Mouse (Mus musculus): Measurements from ENCODE around the gene Rfx4.

Rfx4 gene

DNA sequence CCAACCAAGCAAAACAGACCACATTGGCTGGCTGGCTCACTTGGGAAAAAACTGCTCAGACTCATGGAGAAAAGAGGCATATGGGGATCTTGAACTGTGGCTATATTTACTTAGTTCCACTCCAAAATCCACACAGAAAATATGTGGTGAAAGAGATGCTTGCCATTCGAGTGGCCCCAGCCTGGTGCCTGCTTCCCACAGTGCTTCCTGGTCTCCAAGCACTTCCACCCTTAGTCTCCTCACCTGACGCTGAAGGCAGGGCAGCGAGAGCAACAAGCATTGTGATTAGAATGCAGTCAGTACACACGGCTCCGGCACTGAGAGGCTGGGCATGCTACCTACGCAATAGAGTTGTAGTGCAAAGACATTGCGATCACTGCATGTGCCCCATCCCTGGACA is 111.7 kb downstream of the Rfx4 start:
- no peak for DNase-seq (ENCODE audit: low spot score in 2 of 2)

DNA sequence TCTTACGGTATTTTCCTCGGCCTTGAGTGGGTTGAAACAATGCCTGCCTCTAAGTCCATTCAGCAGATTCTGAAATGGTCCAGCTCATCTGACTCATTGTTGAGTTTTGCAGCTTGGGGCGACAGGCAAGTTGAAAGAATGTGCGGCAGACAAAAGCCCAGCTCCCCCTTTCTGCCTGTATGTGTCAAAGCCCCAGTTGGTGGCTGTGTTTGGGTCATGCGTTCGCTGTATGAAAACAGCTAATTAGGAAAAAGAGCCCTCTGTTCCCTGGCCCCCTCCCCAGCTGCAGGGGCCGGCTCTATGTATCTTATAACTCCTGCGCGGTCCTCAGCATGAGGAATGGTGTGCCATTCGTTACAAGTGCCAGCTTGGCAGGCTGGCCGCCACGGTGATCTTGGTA is 115.4 kb downstream of the Rfx4 start:
- DNase-seq (ENCODE audit: low spot score in 2 of 2) = no peak

DNA sequence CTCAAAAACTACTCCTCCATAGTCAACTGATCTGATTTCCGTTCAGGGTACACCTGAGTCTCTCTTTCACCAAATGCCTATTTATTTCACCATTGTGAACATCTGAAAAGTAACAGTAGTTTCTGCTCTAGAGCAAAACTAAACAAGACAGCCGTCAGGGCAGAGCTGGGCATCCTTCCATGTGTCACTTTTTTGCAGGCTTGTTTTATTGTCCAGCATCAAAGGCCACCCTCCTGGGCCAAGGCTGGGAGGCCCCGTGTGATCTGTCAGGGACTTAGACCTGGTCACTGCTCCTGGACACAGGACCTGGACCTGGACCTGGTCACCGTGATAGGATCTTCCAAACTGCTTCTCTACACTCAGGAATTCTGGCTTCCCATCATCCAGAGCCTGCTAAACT is 116.1 kb downstream of the Rfx4 start:
- DNase-seq (ENCODE audit: low spot score in 2 of 2) = no peak

DNA sequence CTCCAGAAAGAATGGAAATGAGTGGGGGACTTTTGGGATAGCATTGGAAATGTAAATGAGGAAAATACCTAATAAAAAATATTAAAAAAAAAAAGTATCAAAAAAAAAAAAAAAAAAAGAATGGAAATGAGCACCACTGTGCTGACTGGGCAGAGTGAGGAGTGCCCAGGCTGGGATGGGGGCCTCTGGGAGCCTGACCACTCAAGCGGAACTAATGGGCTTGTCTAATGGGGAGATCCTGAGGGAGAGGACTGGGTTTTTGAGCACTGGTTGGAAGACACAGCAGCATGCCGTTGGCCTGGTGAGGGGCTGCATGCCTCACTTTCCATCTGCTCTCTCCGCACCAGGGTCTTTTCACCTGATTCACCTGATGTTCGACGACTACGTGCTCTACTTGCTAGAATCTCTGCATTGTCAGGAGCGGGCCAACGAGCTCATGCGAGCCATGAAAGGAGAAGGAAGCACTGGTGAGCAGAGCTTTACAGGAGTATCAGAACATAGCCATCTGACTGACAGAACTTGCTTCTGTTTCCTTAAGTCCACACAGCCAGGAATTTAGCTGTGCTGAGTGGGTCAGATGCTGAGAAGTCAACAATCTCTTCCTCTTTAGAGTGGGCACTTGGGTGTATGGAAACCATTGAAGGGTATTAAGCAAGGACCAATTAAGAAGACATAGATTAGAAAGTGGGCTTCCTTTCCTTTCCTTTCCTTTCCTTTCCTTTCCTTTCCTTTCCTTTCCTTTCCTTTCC is 124.1 kb downstream of the Rfx4 start:
- no peak for DNase-seq (ENCODE audit: low spot score in 2 of 2)

DNA sequence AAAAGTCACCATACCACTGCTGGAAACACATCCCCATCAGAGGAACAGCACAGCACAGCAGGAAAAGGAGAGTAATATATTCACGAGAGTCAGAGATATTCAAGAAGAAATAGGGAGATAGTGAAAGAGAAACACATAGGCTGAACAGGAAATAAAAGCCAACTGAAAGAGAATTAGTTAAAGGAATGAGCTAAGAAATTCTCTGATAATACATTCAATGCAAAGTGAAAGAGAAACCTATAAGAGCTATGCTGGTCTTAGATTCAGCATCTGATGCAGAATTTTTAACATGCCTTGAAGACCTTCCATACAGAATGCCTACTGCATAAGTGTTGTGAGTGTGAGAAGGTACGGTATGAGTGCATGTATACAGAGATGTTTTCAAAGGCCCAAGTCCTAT is 126.7 kb downstream of the Rfx4 start:
- DNase-seq (ENCODE audit: low spot score in 2 of 2) = no peak

DNA sequence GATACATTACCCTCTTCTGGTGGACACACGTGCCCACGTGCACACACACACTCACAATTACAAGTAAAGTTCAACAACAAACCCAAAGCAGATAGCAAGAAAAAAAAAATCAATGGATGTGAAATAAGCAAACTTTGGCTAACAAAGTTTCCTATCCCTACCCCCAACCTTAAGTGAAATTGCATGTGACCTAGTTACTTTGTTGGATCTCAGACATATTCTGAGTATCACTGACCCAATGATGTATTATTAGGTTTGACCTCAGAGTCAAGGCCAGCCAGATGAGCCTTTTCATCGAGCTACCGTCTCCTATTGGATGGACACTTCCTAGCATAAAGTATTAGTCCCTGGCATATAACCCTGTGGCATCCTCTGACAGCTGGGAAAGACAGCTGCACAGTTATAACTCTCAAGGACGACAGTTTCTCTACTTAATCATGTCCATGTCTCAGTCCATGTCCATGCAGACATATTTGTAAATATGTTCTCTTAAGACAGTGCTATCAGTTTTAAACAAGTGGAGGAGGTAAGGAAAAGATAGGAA is 129.6 kb downstream of the Rfx4 start:
- DNase-seq (ENCODE audit: low spot score in 2 of 2) = no peak

DNA sequence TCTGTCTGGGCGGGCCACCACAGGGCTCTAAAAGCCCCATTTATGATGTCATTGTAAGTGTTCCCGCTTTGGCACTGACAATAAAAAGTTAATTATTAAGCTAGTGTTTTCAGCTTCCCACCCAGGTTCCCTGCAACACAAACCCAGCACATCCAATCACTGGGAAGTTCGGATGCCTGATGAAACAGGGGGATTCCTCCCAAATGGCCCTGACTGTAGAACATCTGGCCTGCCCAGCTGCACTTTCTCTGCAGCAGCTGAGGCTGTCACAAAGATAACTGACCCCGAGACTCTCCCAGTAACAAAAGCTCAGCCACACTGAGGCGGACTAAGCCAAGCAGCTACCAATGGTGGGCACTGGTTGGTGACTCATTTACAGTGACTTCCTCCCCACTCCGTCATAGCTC is 130.4 kb downstream of the Rfx4 start:
- DNase-seq (ENCODE audit: low spot score in 2 of 2) = no peak

DNA sequence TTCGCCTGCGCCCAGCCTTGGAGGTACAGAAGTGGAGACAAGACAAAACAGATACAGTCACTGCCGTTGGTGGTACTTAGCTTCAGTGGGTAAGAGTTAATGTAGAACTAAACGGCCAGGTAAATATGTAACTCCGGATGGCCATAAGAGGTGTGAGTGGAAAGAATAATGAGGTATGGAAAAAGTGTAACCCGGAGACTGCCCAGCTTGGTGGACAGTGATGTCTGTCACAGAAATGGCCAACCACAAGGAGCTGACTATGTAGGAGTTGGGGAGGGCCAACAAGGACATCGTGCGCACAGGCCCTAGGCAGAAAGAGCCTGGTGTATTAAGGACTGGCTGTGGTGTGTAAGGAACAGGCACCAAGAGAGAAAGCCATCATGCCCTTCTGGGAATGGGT is 130.9 kb downstream of the Rfx4 start:
- DNase-seq (ENCODE audit: low spot score in 2 of 2) = no peak

DNA sequence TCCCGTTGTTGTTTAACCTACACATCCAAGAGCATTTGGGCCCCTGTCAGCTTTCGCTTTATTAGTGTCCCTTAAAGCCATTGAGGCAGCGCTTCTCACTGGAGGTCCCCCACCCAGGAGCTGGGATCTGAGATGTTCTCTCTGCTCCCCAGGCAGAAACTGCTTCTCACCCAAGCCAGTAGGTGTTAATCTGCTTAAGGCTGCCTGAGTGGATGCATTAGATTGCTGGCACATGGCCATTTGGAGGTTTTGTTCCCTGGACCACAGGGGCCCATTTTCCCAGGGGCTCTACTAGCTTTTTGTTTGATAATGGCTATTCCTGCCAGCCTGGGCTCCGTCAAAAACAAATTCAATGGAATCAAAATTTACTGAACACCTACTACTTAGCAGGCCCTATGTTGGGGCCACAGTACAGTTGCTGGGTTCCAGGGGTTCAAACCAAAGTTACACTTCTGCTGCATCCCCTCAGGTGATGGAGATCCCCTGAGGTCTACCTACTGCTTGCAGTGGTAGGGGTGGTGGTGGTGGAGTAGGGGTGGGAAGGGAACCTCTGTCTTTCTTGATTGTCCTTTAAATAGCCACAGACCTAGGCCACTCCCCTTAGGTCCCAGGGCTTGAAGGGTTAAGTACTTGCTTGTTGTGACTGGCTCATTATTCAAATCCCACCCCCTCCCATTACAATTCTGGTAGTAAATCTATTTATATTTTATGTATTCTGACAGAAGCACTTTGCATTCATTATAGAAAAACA is 133.4 kb downstream of the Rfx4 start:
- no peak for DNase-seq (ENCODE audit: low spot score in 2 of 2)

DNA sequence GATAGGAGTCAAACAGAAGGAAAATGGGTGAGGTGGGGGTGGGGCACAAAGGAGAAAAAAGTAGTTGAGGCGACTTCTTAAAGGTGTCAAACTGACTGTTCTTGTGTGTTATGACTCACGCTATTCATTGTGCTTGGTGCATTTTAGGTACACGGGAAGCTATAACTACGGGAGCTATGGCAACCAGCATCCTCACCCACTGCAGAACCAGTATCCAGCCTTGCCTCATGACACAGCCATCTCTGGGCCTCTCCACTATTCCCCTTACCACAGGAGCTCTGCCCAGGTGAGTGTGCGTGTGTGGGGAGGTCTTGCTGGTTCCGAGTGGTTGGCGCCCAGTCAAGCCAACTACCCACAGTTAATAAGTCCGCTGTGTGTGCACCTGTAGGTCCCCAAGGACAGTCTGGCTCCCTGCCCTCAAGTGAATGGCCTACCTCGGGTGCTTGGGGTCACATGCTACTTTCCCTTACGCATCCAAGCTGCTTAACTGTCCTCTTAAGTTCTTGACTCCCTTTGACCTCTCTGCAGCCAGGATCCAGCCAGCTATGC is 140.0 kb downstream of the Rfx4 start:
- peak; percentile 51 to 52 for DNase-seq (ENCODE audit: low spot score in 2 of 2)

DNA sequence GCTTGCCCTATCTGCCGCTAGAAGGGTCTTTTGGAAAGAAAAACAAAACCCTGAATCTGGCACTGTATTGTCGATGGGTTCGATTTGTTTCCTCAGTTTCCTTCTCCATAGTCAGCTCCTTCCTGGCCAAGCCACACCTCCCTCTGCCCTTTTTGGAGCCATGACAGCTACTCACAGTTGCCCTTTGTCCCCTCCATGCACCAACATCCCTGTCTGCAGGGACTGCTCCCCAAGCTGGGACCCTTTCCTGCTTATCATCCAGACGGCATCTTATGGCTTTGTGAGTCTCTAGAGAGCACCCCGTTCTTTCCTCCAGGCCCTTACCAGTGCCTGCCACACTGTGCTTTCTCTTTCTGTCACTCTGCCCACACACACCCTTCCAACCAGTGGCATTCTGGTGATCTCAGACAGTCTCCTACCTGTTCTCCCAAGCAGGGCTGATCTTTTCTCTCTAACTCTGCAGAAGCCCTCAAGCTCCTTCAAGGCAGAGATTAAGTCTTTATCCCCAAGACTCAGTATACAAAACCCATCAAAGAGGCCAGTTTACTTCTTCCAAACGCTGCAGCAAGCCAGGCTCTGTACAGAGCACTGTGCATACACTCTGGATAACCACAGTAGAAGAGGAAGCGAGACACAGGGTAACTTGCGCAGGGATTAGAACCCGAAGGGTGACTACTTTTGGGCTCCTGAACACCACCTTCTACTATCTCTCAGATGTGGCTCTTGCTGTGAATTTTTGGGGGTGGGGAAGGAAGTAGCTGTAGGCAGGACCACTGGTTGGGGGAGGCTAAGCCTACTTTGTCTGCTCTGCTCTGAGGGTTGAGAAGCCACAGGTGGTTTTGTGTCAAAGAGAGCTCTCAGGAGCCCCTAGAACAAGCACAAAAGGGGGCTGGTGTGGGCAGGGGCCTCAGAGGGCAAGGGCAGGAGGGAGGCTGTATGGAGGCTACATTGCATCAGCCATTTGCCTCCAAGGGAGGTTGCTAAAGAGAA is 141.4 kb downstream of the Rfx4 start:
- DNase-seq (ENCODE audit: low spot score in 2 of 2) = peak in 1 of 2 experiments; percentile 40

DNA sequence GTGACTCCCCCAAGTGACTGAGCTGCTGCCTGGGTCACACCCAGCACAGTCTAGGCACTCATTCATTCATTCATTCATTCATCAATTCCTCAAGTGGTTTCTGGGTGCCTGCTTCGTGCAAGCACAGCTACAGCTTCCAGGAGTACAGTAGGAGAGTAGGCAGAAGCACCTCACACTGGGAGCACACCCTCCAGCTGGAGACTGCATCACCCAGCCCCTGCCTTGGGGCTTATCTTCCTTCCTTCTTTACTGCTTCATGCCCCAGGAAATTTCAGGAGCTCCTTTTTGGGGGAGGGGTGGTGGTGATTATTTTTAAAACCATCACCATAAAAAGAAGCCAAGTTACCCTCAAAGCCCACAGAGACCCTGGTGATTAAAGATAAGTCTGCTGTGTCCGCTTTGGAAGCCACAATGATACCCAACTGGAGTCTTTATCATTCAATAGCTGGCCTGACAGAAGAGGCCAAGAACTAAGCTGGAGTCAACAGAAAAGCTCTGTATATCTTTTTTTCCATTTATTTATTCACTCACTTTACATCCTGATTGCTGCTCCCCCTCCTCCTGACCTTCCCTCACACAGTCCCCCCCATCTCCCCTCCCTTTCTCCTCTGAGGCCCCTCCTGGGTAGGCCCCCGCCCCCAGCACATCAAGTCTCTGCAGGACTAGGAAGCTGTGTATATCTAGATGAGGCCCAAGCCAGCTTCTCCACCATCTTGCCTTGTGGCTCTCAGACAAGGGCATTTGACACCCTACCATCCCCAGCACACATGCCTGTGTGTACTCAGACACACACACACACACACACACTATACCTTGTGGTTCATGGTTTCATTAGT is 142.5 kb downstream of the Rfx4 start:
- DNase-seq (ENCODE audit: low spot score in 2 of 2) = no peak

DNA sequence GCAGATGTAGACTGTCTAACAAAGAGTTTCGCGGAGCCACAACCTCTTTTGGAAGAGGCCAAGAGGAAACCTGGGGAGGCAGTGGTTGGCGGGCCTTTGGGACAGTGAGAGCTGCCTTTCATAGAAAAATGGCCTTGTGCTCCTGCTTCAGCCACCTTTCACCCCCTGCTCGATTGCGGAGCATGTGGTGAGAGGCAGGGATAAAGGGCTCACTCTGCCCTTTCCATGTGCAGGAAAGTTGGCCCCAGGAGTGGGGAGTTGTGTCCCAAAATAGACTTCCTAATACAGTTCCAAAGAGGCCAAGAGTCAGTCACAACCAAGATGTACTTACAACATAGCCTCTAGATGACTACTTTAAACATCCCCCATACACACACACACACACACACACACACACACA is 145.8 kb downstream of the Rfx4 start:
- DNase-seq (ENCODE audit: low spot score in 2 of 2) = no peak

DNA sequence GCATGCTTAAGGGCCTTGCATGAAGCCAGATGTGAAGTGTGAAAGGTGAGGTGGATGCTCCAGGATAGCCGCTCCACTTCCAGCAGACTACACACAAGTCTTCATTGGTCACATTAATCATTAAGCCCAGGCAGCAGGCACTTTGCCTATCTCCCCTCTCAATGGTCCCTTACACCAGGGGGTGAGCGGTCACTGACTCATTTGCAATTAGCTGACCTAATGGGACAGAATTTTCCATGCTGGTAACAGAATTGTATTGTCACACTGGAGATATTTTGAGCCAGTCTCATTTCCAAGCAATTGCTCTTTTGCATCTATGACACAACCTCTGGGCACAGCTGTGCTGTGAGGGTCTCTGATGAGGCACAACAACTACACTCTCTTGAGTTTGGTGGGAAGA is 146.4 kb downstream of the Rfx4 start:
- DNase-seq (ENCODE audit: low spot score in 2 of 2) = no peak

DNA sequence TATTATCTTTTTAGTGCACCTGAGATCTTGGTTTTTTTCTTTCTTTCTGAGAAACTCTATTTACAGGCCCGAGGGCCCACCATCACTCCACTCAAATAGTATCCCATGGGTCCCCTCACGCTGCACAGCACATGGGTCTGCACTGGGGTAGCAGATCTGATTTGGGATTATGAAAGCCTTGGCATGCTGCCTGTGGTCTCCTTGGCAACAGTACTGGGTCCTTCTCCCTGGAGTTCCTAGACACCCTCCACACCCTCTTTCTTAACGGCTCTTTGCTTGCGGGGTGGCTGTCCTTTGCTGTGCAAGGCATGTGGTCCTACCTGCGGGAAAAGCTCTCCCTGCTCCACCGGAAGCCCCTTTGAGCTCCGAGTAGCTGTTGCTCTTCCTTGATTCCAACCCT is 147.4 kb downstream of the Rfx4 start:
- DNase-seq (ENCODE audit: low spot score in 2 of 2) = peak; percentile 42 to 46

DNA sequence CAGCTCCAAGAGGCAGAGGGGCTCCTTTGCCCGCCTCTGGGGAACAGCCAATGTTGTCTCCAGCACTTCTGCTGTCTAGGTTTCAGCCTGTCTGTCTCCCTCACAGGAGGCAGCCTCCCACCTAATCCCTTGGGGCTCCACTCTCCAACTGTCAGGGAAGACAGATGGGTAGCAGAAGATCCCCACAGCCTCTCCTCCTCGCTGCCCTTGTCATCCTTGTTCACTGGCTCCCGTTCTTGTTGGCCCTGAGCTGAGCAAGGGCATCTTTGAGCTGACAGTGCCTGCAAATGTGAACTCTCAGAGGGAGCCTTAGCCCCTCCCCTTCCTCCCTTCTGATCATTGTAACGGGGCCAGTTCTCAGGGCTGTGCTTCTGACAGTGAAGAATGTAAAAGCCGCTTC is 147.9 kb downstream of the Rfx4 start:
- peak in 1 of 2 experiments; percentile 44 for DNase-seq (ENCODE audit: low spot score in 2 of 2)

DNA sequence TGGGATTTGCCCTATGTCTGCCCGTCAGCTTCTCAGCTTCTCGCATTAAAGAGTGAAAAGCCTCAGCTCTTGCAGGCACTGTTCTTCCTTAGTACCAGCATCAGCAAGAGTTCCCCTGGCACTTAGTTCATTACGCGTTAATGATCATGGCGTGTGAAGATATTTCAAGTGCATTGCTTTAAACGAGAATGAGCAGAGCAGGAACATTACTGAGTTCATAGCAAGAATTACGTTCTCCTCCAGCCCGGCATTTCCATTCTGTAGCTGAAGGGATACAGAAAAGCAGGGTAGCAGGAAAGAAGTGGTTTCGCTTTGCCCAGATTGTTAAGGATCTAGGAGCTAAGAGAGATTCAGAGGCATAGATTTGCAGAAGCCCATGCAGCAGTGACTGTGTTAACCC is 151.0 kb downstream of the Rfx4 start:
- peak in 1 of 2 experiments; percentile 36 for DNase-seq (ENCODE audit: low spot score in 2 of 2)

DNA sequence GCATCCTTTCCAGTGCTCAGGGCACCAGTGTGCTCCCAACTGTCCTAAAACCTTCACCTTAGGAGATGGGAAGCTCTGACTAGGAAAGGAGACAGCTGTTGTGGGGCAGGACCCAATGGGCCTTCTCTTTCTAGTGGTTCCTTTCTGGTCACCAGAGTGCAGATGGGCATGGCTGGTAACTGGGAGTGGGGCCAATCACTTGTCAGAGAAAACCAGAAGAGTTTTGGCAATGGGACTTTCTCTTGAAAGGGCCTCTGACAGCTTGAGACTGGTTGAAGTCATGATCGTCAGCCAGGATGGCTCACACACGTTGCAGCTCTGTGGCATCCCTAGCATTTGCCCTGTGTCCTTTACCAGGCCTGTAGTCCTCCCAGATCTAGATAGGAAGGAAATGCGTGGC is 152.1 kb downstream of the Rfx4 start:
- no peak for DNase-seq (ENCODE audit: low spot score in 2 of 2)

DNA sequence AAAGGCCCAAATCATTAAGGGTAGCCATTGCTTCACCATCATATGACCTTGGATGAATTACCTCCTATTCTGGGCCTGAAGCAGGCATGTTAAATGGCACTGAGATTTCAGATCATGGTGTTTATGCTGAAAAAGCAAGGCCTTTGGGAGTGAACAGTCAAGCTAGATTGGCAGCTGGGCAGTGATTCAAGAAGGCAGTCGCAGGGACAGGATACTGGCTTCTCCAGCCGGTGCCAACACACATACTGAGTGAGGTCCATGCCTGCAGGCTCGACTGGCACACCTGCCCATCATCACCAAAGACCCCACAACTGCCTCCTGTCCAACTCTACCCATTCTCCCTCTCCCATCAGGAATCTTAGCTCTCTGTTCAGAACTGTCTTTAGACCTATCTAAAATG is 152.6 kb downstream of the Rfx4 start:
- DNase-seq (ENCODE audit: low spot score in 2 of 2) = no peak

DNA sequence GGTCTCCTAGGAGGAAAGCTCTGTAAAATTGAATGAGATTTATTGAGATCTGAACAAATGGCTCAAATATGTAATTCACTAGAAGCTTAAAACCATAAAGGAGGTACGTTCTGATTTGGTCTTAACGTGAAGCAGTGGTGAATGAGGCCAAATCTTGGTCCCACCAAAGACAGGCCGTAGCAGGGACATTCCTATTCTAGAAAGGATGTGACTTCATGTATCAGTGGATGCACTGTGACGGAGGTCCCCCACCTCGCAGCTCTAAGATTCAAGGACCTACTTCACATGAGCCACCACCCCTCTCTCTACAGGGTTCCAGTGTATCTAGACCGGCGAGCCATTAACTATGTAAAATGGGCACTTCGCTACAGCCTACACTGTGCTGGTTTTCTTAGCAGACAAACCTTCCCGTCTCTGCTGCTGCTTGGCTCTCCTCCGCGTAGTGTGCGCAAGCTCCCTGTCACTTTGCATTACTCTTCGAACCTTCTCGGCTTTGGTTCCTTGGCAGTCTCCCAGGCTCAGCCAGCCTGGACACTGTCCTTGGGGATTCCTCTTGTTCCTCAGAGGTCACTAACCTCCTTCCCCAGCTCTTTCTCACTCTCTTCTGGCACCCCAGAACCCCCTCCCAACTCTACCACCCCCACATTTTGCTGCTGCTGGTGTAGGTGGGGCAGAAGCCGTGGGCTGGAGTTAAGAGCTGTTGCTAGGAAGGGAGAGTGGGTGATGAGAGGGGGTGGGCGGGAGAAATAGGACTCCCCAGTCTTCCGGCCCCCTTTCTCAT is 153.3 kb downstream of the Rfx4 start:
- DNase-seq (ENCODE audit: low spot score in 2 of 2) = peak; percentile 60 to 71

Data from right cerebral cortex, adult 2 months (tissue).